Mouse (Mus musculus) heart, postnatal 0 days (tissue): Measurements from ENCODE around the gene Rab11a. TPM values are rescaled to one million over a fixed set of nuclear protein-coding genes. Genes with fewer than 3 reads are reported as not detected.
A peak's percentile ranks its signal among the peaks of the same experiment; 100 is the strongest.

ENCODE experiments used
- ATAC-seq: fragments of 200-750 bp; cut with Nextera tagmentation; 2 replicates; pipeline ENCODE4 v1.8.0; 2017; ENCODE audit warnings: low read depth, moderate number of reproducible peaks, moderate library complexity; ENCODE audit not compliant: insufficient read depth
- DNase-seq: peaks from one replicate; pipeline ENCODE4 v3.0.0-alpha.2; 2016; ENCODE audit warnings: low spot score
- H3K27ac ChIP-seq: fragments of 300-500 bp; sonication (generic); 2 replicates; pipeline ENCODE4 v1.5.1; 2014; ENCODE audit warnings: low read depth, mild to moderate bottlenecking
- H3K27me3 ChIP-seq: fragments of 300-500 bp; sonication (generic); 2 replicates; pipeline ENCODE4 v1.6.1; 2014; ENCODE audit warnings: low read length, mixed read lengths; ENCODE audit not compliant: control insufficient read depth, insufficient read depth
- H3K36me3 ChIP-seq: fragments of 300-500 bp; sonication (generic); replicated peaks from 2 replicates; pipeline ENCODE4 v1.6.1; 2014; ENCODE audit warnings: low read length, mixed read lengths; ENCODE audit not compliant: control insufficient read depth, insufficient read depth
- H3K4me1 ChIP-seq: fragments of 300-500 bp; sonication (generic); 2 replicates; pipeline ENCODE4 v1.6.1; 2014; ENCODE audit warnings: antibody characterized with exemption; ENCODE audit not compliant: control insufficient read depth, insufficient read depth
- H3K4me2 ChIP-seq: fragments of 300-500 bp; sonication (generic); 2 replicates; pipeline ENCODE4 v1.6.1; 2014; ENCODE audit warnings: low read depth, mild to moderate bottlenecking, low read length, moderate library complexity
- H3K4me3 ChIP-seq: fragments of 300-500 bp; sonication (generic); 2 replicates; pipeline ENCODE4 v1.5.1; 2014; ENCODE audit warnings: low read depth, low read length
- H3K9ac ChIP-seq: fragments of 300-500 bp; sonication (generic); replicated peaks from 2 replicates; pipeline ENCODE4 v1.6.1; 2014; ENCODE audit warnings: low read depth, low read length, mixed read lengths
- H3K9me3 ChIP-seq: fragments of 300-500 bp; sonication (generic); replicated peaks from 2 replicates; pipeline ENCODE4 v1.6.1; 2016; ENCODE audit warnings: low read length; ENCODE audit not compliant: control insufficient read depth
- CTCF ChIP-seq: IDR thresholded peaks from 2 replicates; pipeline ENCODE4 v1.5.1; 2016; ENCODE audit warnings: antibody characterized with exemption, control low read depth, low read depth
- EP300 ChIP-seq: IDR thresholded peaks from 2 replicates; pipeline ENCODE4 v1.6.1; 2016; ENCODE audit warnings: antibody characterized with exemption, low read depth
- WGBS: fragments of 180-500 bp; shearing (Covaris S2); extraction: QIAGEN DNeasy Blood & Tissue Kit; methylation state at CpG from one replicate; pipeline ENCODE4 v1.1.7; 2014; 5-methylcytosine and 5-hydroxymethylcytosine counted together
- polyA plus RNA-seq: library from polyadenylated mRNA; unstranded; fragments of >200 nt; fragmentation: Nextera tagmentation; extraction: Ambion mirVana; gene quantifications from 2 replicates; pipeline ENCODE4 v1.2.1, GENCODE M21; 2015
- total RNA-seq: library from RNA; depleted of rRNA; stranded (reverse); fragments of >200 nt; gene quantifications from 2 replicates; pipeline ENCODE4 v1.2.3, GENCODE M21; 2014; ENCODE audit warnings: low replicate concordance; rRNA removed

Rab11a gene
- 101 and 180 TPM in 2 replicates for total RNA-seq
- polyA plus RNA-seq = 424 and 438 TPM in 2 replicates

DNA sequence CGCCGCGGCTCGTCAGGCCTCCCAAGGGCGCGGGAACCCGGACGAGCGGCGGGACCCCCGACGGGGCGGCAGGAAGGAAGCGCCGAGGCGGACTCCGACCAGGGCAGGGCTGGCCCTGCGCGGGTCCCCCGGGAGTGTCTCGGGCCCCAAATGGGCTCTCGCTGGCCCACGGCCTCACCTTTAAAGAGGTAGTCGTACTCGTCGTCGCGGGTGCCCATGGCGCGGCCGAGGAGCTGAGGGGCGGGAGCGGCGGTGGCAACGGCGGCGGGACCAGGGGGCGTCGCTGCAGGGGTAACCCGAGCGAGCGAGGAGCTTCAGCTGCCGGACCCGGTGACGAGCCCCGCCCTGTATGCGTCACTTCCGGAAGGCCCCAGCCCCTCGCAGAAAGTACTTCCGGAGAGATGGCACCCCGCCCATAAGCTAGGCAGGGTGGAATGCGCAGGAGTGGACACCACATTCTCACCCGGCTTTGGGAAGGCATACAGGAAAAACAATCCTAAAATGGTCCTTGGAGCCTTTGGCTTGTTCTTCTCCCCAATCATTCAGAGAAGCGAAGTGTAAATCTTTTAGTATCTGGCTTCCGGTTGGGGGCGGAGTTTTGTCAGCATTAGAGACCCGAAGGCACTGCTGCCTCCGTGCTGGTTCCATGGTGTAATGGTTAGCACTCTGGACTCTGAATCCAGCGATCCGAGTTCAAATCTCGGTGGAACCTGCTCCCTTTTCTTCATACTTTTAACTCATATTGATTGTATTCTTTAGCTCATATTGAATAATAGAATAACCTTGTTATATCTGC is at the start of gene Rab11a:
TSS of gene Rab11a (minus strand) at position 353 of the 796 bp plus-strand sequence.
- WGBS = under 1% methylated on average over 61 of the region's 61 CpGs
- TF ChIP-seq EP300 (peak; percentile 78), CTCF (0 out of 2 replicates have a peak, but pooled peaks have one; percentile 15)
- Histone ChIP-seq H3K36me3 (no peaks in the 10 kb centered on the region), H3K27me3 (no peaks in the 10 kb centered on the region), H3K4me1 (peaks cover 4% of the 10 kb centered on the region; the same call in 1 of the 2 replicates), H3K9ac (peak within 1 kb of the TSS; percentile 95), H3K4me2 (peak within 1 kb of the TSS; percentile 84), H3K9me3 (no peaks in the 10 kb centered on the region), H3K4me3 (peak within 1 kb of the TSS; percentile 98), H3K27ac (peak within 1 kb of the TSS; percentile 98)
- ATAC-seq (peak; percentile 95), DNase-seq (peak; percentile 92)

GRCm38 (mm10) chr9:64786216-64786905 is 48.8 kb upstream of the Rab11a start:
- no peaks in the 10 kb centered on the region for H3K36me3 ChIP-seq
- H3K27ac ChIP-seq = no peak overlapping the region
- DNase-seq (no peak), ATAC-seq (no peak)
- no peak for TF ChIP-seq CTCF
- no peak for TF ChIP-seq EP300
- no peak overlapping the region for H3K9ac ChIP-seq
- WGBS = 79% methylated on average over 9 of the region's 9 CpGs
- H3K4me2 ChIP-seq = no peak overlapping the region
- no peaks in the 10 kb centered on the region for H3K27me3 ChIP-seq
- H3K4me1 ChIP-seq = no peaks in the 10 kb centered on the region
- H3K9me3 ChIP-seq = no peaks in the 10 kb centered on the region
- H3K4me3 ChIP-seq = no peak overlapping the region

DNA sequence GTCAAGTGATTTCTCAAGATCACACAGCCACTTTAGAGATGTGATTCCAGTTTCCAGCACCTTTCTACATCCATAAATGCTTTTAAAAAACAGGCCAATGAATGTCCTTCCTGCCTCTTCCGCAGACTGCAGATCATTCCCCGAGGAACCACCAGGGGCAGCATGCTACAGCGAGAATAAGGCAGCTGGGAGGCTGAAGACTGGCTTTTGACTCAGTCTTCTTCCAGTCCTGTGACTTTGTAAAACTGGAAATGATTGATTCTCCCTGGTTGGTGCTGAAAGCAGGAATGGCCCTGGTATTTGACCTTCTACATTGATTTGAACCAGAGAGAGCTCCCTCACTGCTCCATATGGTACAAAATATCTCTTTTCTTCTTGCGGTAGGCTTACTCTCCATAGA is 47.3 kb upstream of the Rab11a start:
- H3K4me1 ChIP-seq = no peaks in the 10 kb centered on the region
- no peak overlapping the region for H3K27ac ChIP-seq
- 30% methylated on average over 4 of the region's 4 CpGs for WGBS
- DNase-seq (peak; percentile 26), ATAC-seq (no peak)
- H3K36me3 ChIP-seq = no peaks in the 10 kb centered on the region
- H3K9ac ChIP-seq = no peak overlapping the region
- TF ChIP-seq CTCF (peak; percentile 77), EP300 (no peak)
- no peak overlapping the region for H3K4me3 ChIP-seq
- H3K27me3 ChIP-seq = no peaks in the 10 kb centered on the region
- H3K4me2 ChIP-seq = no peak overlapping the region
- H3K9me3 ChIP-seq = no peaks in the 10 kb centered on the region

DNA sequence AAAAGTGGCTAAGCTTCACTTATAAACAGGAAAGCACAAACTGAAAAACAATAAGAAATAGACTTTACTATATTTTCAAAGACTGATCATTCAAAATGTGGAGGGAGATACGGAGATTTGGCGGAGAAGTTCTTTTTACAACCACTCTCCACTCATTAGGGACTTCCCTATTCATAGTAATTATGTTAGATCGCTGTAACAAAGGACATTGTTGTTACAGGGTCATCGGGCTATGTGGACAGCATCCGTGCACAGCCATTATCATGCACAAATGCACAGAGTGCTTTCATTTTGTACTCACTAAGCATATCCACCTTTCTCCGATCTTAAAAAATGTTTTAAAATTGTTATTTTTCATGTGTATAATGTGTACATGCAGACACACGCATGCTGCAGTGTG is 46.0 kb upstream of the Rab11a start:
- Histone ChIP-seq H3K9ac (no peak overlapping the region), H3K4me3 (no peak overlapping the region), H3K4me2 (no peak overlapping the region), H3K36me3 (no peaks in the 10 kb centered on the region), H3K27ac (no peak overlapping the region), H3K27me3 (no peaks in the 10 kb centered on the region), H3K9me3 (no peaks in the 10 kb centered on the region), H3K4me1 (no peaks in the 10 kb centered on the region)
- no peak for DNase-seq
- WGBS = 80% methylated on average over 7 of the region's 7 CpGs
- ATAC-seq = no peak
- no peak for TF ChIP-seq EP300
- no peak for TF ChIP-seq CTCF

GRCm38 (mm10) chr9:64779628-64780027 is 42.1 kb upstream of the Rab11a start:
- Histone ChIP-seq H3K36me3 (no peaks in the 10 kb centered on the region), H3K9me3 (no peaks in the 10 kb centered on the region), H3K9ac (no peak overlapping the region), H3K27ac (no peak overlapping the region), H3K4me1 (no peaks in the 10 kb centered on the region), H3K27me3 (no peaks in the 10 kb centered on the region), H3K4me3 (no peak overlapping the region), H3K4me2 (no peak overlapping the region)
- 34% methylated on average over 7 of the region's 7 CpGs for WGBS
- ATAC-seq = no peak
- TF ChIP-seq CTCF (peak; percentile 50), EP300 (no peak)
- peak; percentile 63 for DNase-seq
